Mouse (Mus musculus) CH12.LX (cell line): Measurements from ENCODE around the gene Rptn. TPM values are rescaled to one million over a fixed set of nuclear protein-coding genes. Genes with fewer than 3 reads are reported as not detected.
"Not testable (repeated sequence)": the region's sequence is repeated elsewhere in the genome, so short reads cannot be mapped to it uniquely, and the experiment has no call there.

Experiments used
- DNase-seq: peaks from one replicate; pipeline ENCODE4 v3.0.0-alpha.2; 2013; ENCODE audit errors: extremely low read depth
- H3K27ac ChIP-seq: 2 replicates; pipeline ENCODE4 v1.5.1; 2012; ENCODE audit warnings: low read depth, mild to moderate bottlenecking, control low read depth, moderate library complexity; ENCODE audit not compliant: insufficient read depth
- H3K27me3 ChIP-seq: replicated peaks from 2 replicates; pipeline ENCODE3; 2012; ENCODE audit warnings: inconsistent platforms
- H3K36me3 ChIP-seq, 2 experiments: replicated peaks in 1 of 2; 2 replicates each; pipeline versions ENCODE3 to v1.6.1; 2012; ENCODE audit warnings: inconsistent platforms in 1 of 2, low read length in 1 of 2, mild to moderate bottlenecking in 1 of 2, mixed read lengths in 1 of 2, moderate library complexity in 1 of 2; ENCODE audit not compliant: control insufficient read depth in 1 of 2, insufficient read depth in 1 of 2
- H3K4me1 ChIP-seq, 2 experiments: 2 replicates each; pipeline ENCODE4 v1.6.1; 2012; ENCODE audit warnings: inconsistent platforms in 1 of 2, moderate library complexity in 1 of 2; ENCODE audit not compliant: insufficient read depth in 2 of 2, control insufficient read depth in 1 of 2
- H3K4me2 ChIP-seq: 2 replicates; pipeline ENCODE4 v1.6.1; 2012; ENCODE audit warnings: low read depth, mild to moderate bottlenecking, control low read depth; ENCODE audit not compliant: poor library complexity, insufficient read depth, severe bottlenecking
- H3K4me3 ChIP-seq, 3 experiments: fragments of 150-350 bp in 1 of 3; sonication (generic) in 1 of 3; replicated peaks in 1 of 3; 2 replicates each; pipeline versions ENCODE3 to v1.5.1; 2011 to 2012; ENCODE audit warnings: low read depth in 2 of 3, low read length in 2 of 3, mild to moderate bottlenecking in 2 of 3, moderate library complexity in 2 of 3, control low read depth in 1 of 3, improper control_type of control experiment in 1 of 3, inconsistent platforms in 1 of 3, mixed read lengths in 1 of 3; ENCODE audit not compliant: poor library complexity in 1 of 3
- H3K79me2 ChIP-seq: replicated peaks from 2 replicates; pipeline ENCODE4 v1.6.1; 2012; ENCODE audit warnings: mild to moderate bottlenecking, moderate library complexity; ENCODE audit not compliant: control insufficient read depth, poor library complexity, insufficient read depth, severe bottlenecking; ENCODE audit errors: extremely low read depth
- H3K9ac ChIP-seq: 2 replicates; pipeline ENCODE4 v1.6.1; 2012; ENCODE audit warnings: low read depth, mild to moderate bottlenecking, control low read depth, moderate library complexity; ENCODE audit not compliant: insufficient read depth
- H3K9me3 ChIP-seq: replicated peaks from 2 replicates; pipeline ENCODE3; 2012; ENCODE audit warnings: low read length, inconsistent platforms, mixed read lengths
- BHLHE40 ChIP-seq: IDR thresholded peaks from 2 replicates; pipeline ENCODE4 v1.6.1; 2011; ENCODE audit warnings: mild to moderate bottlenecking, low read depth, low read length, improper control_type of control experiment
- CHD2 ChIP-seq: IDR thresholded peaks from 2 replicates; pipeline ENCODE4 v1.6.1; 2011; ENCODE audit warnings: low read length, improper control_type of control experiment
- ELF1 ChIP-seq: IDR thresholded peaks from 2 replicates; pipeline ENCODE4 v1.6.1; 2014; ENCODE audit warnings: low read depth, mild to moderate bottlenecking, inconsistent platforms, low read length, improper control_type of control experiment
- ETS1 ChIP-seq: conservative IDR thresholded peaks from 2 replicates; pipeline ENCODE4 v1.6.1; 2012; ENCODE audit warnings: low read depth, mild to moderate bottlenecking, inconsistent platforms, low read length, improper control_type of control experiment, moderate library complexity
- KAT2A ChIP-seq: IDR thresholded peaks from 2 replicates; pipeline ENCODE4 v1.6.1; 2012; ENCODE audit warnings: low read length, improper control_type of control experiment, inconsistent platforms; ENCODE audit not compliant: insufficient replicate concordance
- MEF2A ChIP-seq: IDR thresholded peaks from 2 replicates; pipeline ENCODE4 v1.6.1; 2014; ENCODE audit warnings: low read depth, mild to moderate bottlenecking, inconsistent platforms, low read length, improper control_type of control experiment, borderline replicate concordance
- NELFE ChIP-seq: IDR thresholded peaks from 2 replicates; pipeline ENCODE4 v1.6.1; 2011; ENCODE audit warnings: low read depth, low read length, improper control_type of control experiment
- NRF1 ChIP-seq: IDR thresholded peaks from 2 replicates; pipeline ENCODE4 v1.6.1; 2014; ENCODE audit warnings: low read depth, mild to moderate bottlenecking, inconsistent platforms, low read length, improper control_type of control experiment, moderate library complexity
- POLR2A ChIP-seq: IDR thresholded peaks from 2 replicates; pipeline ENCODE4 v1.6.1; 2011; ENCODE audit warnings: low read depth, mild to moderate bottlenecking, improper control_type of control experiment, low read length
- SIN3A ChIP-seq: IDR thresholded peaks from 2 replicates; pipeline ENCODE4 v1.6.1; 2012; ENCODE audit warnings: low read length, improper control_type of control experiment, inconsistent platforms
- TBP ChIP-seq: conservative IDR thresholded peaks from 2 replicates; pipeline ENCODE4 v1.6.1; 2011; ENCODE audit warnings: low read depth, low read length, improper control_type of control experiment
- TCF12 ChIP-seq: IDR thresholded peaks from 2 replicates; pipeline ENCODE4 v1.6.1; 2014; ENCODE audit warnings: low read depth, mild to moderate bottlenecking, inconsistent platforms, low read length, improper control_type of control experiment
- UBTF ChIP-seq: IDR thresholded peaks from 2 replicates; pipeline ENCODE4 v1.6.1; 2012; ENCODE audit warnings: low read depth, mild to moderate bottlenecking, inconsistent platforms, low read length, improper control_type of control experiment, moderate library complexity
- USF1 ChIP-seq: IDR thresholded peaks from 2 replicates; pipeline ENCODE4 v1.6.1; 2014; ENCODE audit warnings: low read depth, mild to moderate bottlenecking, inconsistent platforms, low read length, improper control_type of control experiment
- dilution Hi-C: fragments of 300-500 bp; cut with MboI; formaldehyde crosslinking; loops from 2 replicates; pipeline ENCODE4 v1.14.3; 2020; ENCODE audit warnings: low sequenced_read_pairs; ENCODE audit not compliant: extremely low pct_unique_long_range_greater_than_20kb, extremely low pct_ligation_motif_present
- in situ Hi-C: fragments of 300-500 bp; cut with MboI; formaldehyde crosslinking; loops from 3 replicates; pipeline ENCODE4 v1.14.3; 2019; ENCODE audit warnings: low sequenced_read_pairs, low pct_ligation_motif_present, low pct_unique_long_range_greater_than_20kb, mixed read lengths
- polyA plus RNA-seq: library from polyadenylated mRNA; unstranded; fragments of >175 nt; gene quantifications from 2 replicates; pipeline ENCODE4 v1.2.1, GENCODE M21; 2012; ENCODE audit warnings: low read depth; ENCODE audit not compliant: insufficient read length
- total RNA-seq, 2 experiments: library from RNA; depleted of rRNA; stranded (reverse); fragments of 300-350 nt in 1 of 2; fragments of >200 nt in 1 of 2; gene quantifications; 2 replicates each; pipeline ENCODE4 v1.2.3; 2012 to 2014

Rptn gene
- total and polyA plus RNA-seq, 3 experiments, result not detected

DNA sequence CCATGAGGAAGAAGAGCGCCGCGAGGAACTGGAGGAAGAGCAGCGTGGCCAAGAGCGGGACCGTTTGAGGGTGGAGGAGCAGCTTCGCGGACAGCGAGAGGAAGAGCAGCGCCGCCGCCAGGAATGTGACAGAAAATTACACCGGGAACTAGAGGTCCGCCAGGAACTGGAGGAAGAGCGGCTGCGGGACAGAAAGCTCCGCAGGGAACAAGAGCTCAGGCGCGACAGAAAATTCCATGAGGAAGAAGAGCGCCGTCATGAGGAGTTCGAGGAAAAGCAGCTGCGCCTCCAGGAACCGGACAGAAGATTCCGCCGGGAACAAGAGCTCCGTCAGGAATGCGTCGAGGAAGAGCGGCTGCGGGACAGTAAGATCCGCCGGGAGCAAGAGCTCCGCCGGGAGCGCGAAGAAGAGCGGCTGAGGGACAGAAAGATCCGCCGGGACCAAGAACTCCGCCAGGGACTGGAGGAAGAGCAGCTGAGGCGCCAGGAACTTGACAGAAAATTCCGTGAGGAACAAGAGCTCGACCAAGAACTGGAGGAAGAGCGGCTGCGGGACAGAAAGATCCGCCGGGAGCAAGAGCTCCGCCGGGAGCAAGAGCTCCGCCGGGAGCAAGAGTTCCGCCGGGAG, 52.7 kb downstream of the Rptn start:
- H3K4me1 ChIP-seq, result no peaks in the 10 kb centered on the region
- no peak overlapping the region for H3K4me3 ChIP-seq
- no peak overlapping the region for H3K9ac ChIP-seq
- dilution Hi-C loops (no loop called here), in situ Hi-C loops (no loop called here)
- no peak overlapping the region for H3K4me2 ChIP-seq
- no peak for DNase-seq
- no peaks in the 10 kb centered on the region for H3K79me2 ChIP-seq
- H3K36me3 ChIP-seq, result no peaks in the 10 kb centered on the region
- peaks cover 32% of the 10 kb centered on the region for H3K9me3 ChIP-seq
- no peaks in the 10 kb centered on the region for H3K27me3 ChIP-seq
- H3K27ac ChIP-seq, result no peak overlapping the region
- TF ChIP-seq USF1 (no peak), KAT2A (no peak), NRF1 (no peak), TCF12 (no peak), SIN3A (no peak), POLR2A (no peak), ELF1 (no peak), CHD2 (no peak), TBP (no peak), UBTF (no peak), BHLHE40 (no peak), NELFE (no peak), ETS1 (no peak), MEF2A (no peak)

DNA sequence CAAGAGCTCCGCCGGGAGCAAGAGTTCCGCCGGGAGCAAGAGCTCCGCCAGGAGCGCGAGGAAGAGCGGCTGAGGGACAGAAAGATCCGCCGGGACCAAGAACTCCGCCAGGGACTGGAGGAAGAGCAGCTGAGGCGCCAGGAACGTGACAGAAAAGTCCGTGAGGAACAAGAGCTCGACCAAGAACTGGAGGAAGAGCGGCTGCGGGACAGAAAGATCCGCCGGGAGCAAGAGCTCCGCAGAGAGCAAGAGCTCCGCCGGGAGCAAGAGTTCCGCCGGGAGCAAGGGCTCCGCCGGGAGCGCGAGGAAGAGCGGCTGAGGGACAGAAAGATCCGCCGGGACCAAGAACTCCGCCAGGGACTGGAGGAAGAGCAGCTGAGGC, 53.2 kb downstream of the Rptn start:
- H3K9me3 ChIP-seq, result peaks cover 32% of the 10 kb centered on the region
- dilution Hi-C loops, H3K27ac ChIP-seq, H3K27me3 ChIP-seq, H3K4me1 ChIP-seq, H3K4me2 ChIP-seq, H3K4me3 ChIP-seq, DNase-seq, H3K79me2 ChIP-seq, H3K9ac ChIP-seq, H3K36me3 ChIP-seq, in situ Hi-C loops: not testable (repeated sequence)
